Mouse (Mus musculus) adrenal gland, adult 8-10 months (tissue): ENCODE data around the gene Ppp1r1a. TPM values are rescaled to one million over a fixed set of nuclear protein-coding genes. Genes with fewer than 3 reads are reported as not detected.

ENCODE experiments used
- DNase-seq: peaks from one replicate; pipeline ENCODE4 v3.0.0; 2022
- total RNA-seq, 4 experiments: library from RNA; stranded (reverse); gene quantifications; 2 replicates each; pipeline ENCODE4 v1.2.4; 2022

Ppp1r1a gene
- total RNA-seq: 10 to 100 TPM in 3 of 4 experiments, 1 to 10 TPM in 1; 5.1 to 14.2 (median 12.8) TPM

DNA sequence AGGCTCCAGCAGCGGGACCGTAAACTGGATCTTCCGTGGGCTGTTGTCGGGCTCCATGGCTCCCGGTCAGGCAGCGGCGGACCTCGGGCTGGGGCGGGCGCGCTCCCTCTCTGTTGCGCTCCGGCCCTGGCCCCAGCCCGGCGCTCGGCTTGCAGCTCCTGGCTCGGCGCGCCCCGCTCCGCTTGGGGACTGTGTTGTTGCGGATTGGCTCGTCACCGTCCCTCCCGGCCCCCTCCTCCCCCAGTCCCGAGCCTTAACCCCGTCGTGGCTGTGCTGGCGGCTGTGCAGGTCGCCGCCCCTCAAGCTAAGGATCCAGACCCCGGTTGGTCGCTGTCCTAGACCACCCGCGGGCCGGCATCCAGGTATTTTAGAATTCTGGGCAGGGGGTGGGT is at the start of gene Ppp1r1a:
Gene Ppp1r1a, minus strand, starts transcription at position 182 of the 392 bp plus-strand sequence.
- DNase-seq: no peak

DNA sequence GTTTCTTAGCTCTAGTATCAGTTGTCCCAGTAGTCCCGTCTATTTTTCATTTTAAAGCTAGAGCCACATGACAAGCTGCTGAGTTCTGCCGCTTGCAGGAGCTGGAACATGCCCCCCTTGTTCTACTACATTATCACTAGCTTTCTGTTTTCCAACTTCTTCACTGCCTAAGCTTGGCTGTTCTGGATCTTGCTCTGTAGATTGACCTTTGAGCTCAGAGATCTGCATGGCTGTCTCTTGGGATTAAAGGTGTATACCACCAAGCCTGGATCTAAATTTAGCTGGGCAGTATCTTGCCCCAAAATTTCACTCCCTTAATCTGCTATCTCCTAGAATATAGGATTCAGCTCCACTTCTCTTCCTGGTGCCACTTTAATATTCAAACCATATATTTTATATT is 48.1 kb upstream of the Ppp1r1a start:
- no peak for DNase-seq

DNA sequence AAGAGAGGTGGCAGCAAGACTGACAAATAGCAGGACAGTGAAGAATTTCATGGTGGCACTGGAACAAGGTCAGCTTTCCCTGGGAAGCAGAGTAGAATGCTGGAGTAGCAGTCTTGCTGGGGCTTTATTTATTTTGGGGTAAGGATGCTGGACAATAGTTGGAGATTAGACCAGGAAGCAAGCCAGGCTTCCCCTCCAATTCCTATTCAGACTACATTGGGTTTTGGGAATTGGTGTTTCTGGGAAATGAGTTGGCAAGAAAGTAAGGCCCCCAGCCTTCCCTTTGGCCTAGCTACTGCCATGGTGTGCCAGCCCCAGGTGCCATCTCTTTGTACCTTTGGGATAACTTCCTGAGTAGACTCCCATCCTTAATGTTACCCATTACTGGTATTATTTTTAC is 27.2 kb upstream of the Ppp1r1a start, which contains the start of gene Glycam1:
Gene Glycam1, minus strand, starts transcription at position 101 of the 400 bp plus-strand sequence.
- DNase-seq: no peak

DNA sequence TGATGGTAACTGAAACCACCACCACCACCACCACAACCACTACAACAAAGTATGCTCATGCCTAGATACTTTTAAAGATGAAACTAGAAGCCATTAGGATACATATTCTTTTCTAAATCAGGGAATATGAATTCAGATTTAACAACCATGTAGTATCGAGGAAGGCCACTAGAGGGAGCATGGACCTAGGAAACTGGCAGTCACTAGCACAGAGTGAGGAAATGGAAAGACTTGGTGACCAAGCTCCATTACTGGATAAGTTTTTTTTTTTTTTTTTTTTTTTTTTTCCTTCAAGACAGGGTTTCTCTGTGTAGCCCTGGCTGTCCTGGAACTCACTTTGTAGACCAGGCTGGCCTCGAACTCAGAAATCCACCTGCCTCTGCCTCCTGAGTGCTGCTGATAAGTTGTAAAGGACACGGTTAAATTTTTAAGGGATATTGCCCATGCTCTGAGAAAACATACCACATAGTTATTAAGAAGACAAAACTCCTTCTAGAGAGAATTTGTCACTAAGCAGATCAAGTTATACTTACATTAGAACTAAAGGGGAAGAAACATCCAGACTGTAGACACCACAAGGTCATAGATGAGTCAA is 14.4 kb upstream of the Ppp1r1a start:
- no peak for DNase-seq

DNA sequence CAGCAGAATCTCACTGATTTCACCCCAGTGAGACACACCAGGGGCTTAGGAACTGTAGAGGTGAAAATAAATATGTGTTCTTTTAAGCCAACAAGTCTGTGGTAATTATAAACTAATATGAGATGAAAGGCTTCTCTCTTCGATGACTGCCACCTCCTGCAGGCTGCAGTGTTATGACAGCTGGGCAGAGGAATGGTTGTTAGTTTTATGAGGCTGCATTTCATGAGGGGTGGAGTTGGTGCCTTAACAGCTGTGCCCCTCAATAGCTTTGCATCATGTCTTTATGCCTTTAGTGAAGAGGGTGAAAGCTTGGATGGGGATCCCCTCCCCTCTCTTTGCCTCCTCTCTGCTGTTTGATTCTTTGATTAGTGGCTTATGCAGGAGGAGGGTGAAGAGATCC is 13.2 kb upstream of the Ppp1r1a start:
- no peak for DNase-seq

DNA sequence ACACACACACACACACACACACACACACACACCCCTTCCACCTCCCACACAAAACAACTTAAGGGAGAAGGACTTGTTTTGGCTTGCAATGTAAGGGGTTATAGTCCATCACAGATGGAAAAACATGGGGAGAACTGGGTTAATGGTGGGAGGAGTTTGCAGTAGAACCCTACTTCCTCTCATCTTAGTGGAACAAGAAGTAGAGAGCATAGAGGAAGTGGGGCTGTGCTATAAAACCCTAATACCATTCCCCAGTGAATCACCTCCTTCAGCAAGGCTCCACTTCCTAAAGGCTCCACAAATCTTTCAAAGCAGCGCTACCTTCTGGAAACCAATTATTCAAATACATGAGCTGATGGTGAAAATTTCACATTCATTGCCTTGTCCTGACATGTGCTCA is 11.7 kb upstream of the Ppp1r1a start:
- DNase-seq: no peak

DNA sequence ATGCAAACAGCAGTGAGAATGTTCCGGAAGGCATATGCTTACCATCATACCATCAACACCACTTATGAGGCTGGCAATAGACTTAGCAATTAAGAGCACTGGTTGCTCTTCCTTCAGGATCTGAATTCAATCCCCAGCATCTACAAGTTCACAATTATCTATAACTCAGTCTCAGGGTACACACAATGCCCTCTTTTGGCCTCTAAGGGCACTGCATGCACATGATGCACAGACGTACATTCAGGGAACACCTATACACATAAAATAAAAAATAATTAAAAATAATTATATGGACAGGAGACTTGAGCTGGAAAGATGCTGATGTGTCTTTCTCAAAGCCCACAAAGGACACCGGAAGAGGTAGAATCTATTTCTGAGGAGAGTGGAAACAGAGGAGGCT is 10.2 kb upstream of the Ppp1r1a start:
- DNase-seq: no peak

DNA sequence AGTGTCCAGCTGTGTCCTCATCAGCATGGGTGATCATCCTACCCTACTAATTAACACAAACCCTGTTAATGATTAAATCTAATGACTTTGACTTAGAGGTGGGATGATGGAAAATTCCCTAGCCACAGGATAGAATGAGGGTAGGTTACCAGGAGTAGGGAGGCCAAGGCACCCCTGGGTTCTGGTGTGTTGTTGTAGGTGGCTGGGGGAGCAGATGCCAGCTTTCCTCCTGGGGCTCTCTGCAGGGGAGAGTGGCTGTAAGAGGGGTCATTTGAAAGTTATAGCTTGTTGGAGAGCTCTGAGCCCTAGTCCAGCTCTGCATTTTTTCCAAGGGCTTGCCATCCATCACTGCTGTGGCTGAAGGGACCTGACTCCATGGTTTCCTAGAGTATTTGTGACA is 4.7 kb upstream of the Ppp1r1a start:
- no peak for DNase-seq

DNA sequence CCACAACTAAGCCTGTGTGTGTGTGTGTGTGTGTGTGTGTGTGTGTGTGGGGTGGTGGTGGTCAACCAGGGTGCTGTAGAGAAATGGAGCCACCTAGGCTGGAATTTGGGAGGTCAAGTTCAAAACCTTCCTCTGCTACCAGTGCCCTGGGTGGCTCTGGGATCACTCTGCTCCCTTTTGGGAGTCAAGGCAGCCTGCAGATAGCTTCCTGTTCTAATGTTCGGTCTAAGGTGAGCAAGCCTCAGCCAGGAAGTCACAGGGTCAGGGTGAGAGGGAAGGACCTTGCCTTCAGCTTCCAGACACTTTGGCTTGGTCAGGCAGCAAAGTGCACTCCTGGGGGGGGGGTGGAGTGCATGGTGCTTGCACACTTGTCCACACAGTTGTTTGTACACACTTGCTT is 2.8 kb upstream of the Ppp1r1a start:
- DNase-seq: no peak

DNA sequence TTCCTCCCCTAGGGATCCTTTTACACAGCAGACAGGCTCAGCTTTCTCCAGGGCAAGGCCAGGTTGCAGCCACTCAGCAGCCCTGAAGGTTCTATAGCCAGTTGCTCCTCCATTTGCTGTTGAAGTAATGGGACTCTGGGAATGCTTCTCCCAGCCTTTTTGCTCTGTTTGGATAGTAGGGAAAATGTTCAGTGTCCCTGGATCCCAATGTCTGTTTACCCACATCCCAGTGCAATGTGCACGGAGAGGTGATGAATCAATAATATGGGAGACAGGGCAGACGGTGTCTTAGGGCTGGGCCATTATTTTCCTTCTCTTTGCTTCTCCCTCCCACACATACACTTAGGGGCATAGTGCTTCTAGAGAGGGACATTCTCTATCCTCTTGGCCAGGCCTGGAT is 1.5 kb upstream of the Ppp1r1a start:
- no peak for DNase-seq

DNA sequence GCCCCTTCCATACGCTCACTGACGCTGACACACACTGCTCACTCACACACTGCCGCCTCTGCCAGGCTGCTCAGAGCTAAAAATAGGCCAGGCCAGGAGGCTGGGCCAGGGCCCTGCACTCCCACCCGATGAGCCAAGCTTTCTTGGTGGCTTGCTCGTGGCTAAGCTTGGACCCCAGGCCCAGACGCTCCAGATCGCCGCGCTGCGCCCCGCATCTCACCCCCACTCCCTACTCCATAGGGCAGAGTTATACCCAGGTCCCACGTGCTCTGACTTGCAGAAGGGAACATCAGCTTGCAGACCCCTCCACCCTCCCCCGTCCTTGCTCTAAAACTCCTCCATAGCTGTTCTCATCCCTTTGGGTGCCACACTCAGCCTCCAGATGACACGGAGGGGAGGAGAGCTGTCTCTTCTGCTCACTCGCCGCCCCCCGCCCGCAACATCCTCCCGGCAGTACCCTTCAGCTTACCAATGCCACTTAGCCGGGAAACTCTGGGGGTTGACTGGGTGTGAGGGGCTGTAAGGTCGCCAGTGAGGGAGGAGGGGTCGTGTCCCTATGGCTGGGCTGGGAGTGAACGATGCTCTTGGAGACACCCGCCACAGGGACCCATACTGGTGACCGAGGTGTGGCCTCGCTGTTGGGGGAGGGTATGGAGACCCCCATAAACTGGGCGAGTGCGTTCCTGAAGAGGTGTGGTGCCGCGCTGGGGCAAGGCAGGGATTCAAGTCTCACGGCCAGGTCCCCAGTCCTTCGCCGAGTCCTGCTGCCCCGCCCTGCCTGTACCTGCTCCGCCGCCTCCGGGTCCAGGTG is 587 bp downstream of the Ppp1r1a start:
- no peak for DNase-seq

DNA sequence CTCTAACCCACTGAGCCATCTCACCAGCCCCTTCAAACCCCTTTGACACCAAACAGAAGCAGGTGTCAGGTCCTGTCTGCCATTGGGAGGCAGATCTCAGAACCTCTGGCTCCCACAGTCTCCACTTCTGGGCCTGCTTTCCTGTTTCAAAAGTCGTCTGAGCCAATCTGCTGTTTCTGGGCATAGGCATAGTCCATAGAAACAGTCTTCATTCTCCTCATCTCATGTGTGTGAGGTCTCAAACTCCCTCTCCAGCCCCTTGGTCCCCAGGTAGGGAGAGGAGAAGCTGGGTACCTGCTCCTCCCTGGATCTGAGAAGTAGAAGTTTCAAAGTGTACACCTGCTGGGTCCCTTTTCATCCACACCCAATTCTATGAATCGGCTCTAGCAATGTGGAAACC is 1.3 kb downstream of the Ppp1r1a start:
- no peak for DNase-seq

DNA sequence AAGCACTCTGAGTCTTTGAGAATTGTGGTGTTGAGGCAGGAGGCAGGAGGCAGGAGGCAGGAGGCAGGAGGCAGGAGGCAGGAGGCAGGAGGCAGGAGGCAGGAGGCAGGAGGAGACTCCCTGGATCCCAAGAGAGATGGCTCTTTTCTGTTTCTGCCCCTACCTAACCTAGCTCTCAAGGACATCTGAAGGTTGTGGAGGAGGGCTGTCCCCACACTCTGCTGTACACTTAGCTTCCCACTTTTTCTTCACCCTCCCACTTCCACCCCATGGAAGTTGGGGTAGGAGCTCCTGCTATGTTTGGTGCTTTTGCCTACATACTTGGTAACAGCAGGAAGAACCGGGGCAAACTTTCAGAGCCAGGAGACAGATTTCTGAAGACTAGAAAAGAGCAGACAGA is 2.0 kb downstream of the Ppp1r1a start:
- no peak for DNase-seq

DNA sequence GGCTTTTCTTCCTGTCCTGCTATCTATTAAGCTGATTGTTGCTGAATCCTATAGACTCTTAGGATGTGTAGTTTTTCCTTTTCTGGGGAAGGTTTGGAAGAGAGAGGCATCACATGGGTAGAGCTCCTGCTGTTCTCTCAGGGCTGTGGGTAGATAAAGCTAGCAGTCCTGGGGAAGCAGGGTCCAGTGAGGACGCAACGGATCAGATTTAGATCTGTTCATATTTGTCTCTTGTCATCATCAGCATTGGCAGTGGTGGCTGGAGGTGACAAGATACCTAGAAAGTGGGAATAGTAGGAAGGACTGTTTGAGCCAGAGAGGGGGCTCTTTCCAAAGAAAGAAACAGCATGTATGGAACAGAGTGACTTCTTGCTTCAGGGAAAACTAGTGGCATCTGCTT is 2.8 kb downstream of the Ppp1r1a start:
- DNase-seq: no peak

DNA sequence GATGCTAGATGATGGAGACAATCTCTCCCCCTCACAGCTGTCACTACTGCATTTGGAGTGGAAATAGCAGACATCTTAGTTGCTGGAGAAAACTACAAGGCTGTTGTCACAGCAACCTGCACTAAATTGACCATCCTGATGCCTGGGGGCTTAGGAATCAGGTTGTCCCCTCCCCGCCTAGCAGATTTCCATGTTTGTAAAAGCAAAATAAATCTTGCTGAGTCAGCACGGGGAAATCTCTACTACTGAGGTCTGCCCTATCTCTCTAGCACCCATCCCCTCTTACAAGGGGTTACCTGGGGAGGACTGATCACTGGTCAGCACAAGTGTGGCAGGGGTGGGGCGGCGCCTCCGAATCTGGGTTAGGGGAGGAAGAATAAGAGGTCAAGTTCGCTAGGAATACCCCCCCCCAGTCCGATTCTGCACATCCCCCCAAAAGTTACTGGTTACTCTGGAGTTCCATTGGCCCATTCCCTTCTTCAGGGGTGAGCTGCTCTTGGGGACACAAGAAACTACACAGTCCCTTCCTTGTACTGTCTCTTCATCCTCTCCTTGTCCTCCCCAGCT is 3.7 kb downstream of the Ppp1r1a start:
- no peak for DNase-seq

DNA sequence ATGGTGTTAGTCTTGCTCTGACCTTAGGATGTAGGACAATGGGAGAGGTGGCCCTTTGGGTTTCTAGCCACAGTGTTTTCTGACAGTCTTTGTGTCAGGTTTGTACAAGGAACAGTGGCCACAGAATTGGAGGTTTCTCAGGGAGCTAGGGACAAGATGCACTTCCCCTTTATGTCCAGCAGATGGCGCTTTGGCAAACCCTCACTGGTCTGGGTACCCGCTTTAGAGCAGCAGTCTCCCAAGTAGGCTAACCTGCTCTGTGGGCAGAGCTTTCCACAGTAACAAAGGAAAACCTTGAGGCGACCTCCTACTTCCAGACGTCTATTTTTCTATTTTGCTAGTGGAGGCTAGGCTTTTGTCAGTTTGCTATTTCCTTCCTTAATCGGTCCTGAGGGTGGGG is 7.4 kb downstream of the Ppp1r1a start:
- no peak for DNase-seq

DNA sequence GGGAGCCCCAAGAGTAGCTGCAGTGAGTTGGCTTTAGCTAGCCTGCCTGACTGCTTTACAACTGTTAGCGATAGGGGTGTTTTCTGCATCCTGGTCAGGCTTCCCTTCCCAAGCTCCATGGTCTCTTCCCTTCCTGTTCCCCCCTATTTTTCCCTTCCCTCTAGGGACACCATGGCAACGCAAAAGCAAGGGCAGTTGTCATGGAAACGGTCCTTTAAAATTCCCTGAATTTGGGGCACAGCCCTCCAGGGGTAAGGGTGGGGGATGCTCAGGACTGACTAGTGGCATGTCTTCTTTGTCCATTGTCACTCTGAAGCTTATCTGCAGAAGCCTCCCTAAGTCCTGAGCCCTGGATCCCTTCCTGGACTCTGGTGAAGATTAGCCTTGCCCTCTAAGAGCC is 14.6 kb downstream of the Ppp1r1a start:
- DNase-seq: no peak

DNA sequence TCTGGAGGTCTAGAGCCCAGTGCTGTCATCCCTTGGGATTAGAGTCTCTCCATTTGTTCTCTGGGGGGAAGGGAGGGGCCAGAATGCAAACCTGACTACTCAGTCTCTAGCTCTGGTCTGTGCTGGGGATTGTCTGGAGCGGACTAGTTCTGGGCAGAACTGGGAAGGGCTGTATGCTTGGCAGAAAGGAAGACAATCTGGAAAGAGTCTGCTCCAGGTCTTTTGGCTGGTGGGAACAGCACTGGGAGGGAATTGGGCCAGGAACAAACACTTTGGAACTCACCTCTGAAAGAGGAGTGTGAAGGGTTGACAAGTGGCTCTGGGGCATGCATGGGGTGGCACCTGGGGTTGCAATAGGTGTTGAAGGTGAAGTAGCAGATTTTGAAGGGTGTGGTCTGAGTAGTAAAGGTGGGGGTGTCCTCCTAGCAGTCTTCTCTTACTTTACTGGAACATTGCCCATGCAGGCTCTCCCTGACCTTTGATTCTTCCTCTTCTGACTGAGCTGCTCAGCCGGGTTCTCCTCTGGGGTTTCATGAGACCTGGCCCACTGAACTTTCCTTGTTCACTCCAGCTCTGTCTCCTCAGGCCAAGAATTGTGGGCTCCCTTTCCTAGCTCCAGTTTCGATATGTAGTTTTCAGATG is 15.2 kb downstream of the Ppp1r1a start:
- no peak for DNase-seq

DNA sequence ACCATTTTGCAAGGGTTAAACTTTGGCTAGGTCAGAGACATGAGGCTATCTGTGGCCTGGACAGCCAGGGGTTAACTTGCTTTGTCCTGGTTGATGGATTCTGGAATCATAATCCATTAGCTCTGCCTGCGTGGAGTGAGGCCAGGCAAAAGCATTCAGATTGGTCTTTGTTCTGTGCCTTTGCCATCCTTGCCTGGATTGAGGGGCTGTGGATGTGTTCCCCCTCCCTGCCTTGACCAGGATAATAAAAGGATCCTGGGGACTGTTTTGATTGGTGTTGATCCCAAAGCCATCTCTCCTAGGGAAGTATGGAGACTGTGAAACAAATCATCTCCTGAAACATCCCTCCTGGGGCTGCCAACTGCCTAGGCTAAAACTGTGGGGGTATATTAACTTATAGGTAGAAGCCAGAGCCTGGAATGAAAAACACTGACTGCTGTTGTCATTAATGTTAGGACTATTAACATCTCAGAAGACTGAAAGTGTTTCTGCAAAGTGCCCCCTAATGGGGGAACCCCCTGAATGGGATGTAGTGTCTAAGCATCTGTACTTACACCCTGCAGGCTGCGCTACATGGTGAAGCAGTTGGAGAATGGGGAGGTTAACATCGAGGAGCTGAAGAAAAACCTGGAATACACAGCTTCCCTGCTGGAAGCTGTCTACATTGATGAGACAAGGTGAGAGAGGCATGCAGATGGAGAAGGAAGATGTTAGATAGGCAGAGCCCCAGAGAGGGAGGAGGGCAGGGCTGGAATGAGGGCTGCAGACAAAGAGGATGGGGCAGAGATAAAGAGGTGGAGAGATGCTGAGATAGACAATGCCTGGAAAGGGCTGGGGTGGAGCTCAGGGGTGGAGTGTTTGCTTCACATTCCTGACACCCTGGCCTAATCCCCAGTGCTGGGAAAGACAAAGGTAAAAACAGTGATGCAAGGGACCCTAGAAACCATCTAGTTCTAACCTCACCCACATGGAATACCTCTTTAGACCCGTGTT is 18.1 kb downstream of the Ppp1r1a start:
- DNase-seq: no peak

DNA sequence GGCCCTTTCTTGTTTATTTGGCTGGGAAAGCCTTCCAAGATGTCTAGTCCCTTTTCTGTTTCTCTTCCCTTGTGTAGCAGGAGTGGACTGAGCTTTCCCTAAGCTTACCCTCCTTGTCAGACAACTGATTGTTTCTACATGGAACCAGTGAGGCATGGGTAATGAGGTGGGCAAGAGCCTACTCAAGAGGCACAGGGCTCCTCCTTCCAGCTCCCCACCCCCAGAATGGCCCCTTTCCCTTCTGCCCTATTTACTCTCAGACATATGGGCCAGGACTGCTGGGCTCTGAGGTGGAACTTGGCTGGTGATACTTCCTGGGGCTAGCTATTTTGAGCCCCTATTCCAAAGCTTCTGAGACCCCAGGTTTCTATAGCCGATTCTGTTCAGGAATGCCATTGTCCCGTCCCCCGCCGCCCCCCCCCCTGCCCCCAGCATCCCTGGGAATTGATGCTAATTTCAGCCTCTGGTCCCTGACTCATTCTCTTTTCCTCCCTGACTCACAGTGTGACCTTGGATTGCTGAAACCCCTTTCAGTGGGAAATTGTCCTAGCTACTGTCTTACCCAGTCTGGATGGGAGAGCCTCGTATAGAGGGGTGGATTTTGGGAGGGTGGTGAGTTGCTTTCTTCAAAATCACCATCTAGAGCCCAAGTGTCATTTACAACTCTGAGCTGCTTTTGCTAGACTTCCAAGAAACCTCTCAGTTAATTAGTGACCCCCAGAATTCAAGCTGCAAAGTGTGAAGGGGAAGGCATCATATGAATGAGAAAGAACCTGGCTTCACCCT is 19.0 kb downstream of the Ppp1r1a start:
- no peak for DNase-seq

DNA sequence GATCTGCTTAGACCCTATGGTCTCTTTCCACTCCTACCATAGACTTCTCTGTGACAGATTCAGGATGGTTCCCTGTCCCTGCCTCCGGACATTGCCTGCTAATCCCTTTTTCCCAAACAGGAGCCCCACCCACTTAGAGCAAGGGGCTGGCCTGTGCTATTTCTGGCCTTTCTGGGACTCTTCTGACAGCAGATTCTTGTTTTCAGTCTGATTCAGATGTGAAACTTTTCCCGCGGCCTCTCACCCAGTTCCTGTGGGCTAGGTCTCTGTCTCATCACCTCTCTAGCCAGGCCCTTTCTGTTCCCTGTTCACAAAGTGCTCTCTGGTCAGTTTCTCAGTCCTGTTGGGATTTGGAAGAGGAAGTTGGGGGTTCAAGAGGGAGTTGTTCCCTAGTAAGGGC is 22.9 kb downstream of the Ppp1r1a start:
- no peak for DNase-seq
